Mouse (Mus musculus) liver, adult 2 months (tissue): ENCODE results near the gene Kcnb1. TPM values are rescaled to one million over a fixed set of nuclear protein-coding genes. Genes with fewer than 3 reads are reported as not detected.
A peak's percentile ranks its signal among the peaks of the same experiment; 100 is the strongest.

ENCODE experiments used
- DNase-seq: peaks from one replicate; pipeline ENCODE4 v3.0.0-alpha.2; 2011; ENCODE audit warnings: low read depth, low spot score; ENCODE audit errors: extremely low read depth
- H3K27ac ChIP-seq: fragments of 200-500 bp; replicated peaks from 2 replicates; pipeline ENCODE4 v1.5.1; 2012; ENCODE audit warnings: low read depth, mild to moderate bottlenecking, control low read depth, inconsistent platforms, low read length; ENCODE audit not compliant: insufficient read depth
- H3K27me3 ChIP-seq: fragments of 200-500 bp; 2 replicates; pipeline ENCODE4 v1.6.1; 2012; ENCODE audit warnings: mild to moderate bottlenecking, moderate library complexity, low read length, inconsistent platforms; ENCODE audit not compliant: control insufficient read depth, insufficient read depth
- H3K36me3 ChIP-seq: fragments of 200-500 bp; 2 replicates; pipeline ENCODE4 v1.6.1; 2012; ENCODE audit warnings: low read length, inconsistent platforms; ENCODE audit not compliant: control insufficient read depth, insufficient read depth
- H3K4me1 ChIP-seq: fragments of 200-500 bp; 2 replicates; pipeline ENCODE4 v1.6.1; 2011; ENCODE audit warnings: low read length; ENCODE audit not compliant: control insufficient read depth, insufficient read depth
- H3K4me3 ChIP-seq: fragments of 200-500 bp; 2 replicates; pipeline ENCODE4 v1.5.1; 2011; ENCODE audit warnings: low read depth, mild to moderate bottlenecking, control low read depth, low read length, moderate library complexity; ENCODE audit not compliant: insufficient read depth
- H3K79me2 ChIP-seq: fragments of 200-500 bp; 2 replicates; pipeline ENCODE4 v1.6.1; 2012; ENCODE audit warnings: inconsistent platforms, mild to moderate bottlenecking, low read length, moderate library complexity; ENCODE audit not compliant: control insufficient read depth, insufficient read depth
- H3K9ac ChIP-seq: fragments of 200-500 bp; 2 replicates; pipeline ENCODE4 v1.6.1; 2012; ENCODE audit warnings: low read depth, mild to moderate bottlenecking, control low read depth, inconsistent platforms, low read length
- CTCF ChIP-seq: fragments of 200-500 bp; IDR thresholded peaks from 2 replicates; pipeline ENCODE4 v1.5.1; 2011; ENCODE audit warnings: low read depth, low read length, control low read depth
- POLR2A ChIP-seq: fragments of 200-500 bp; IDR thresholded peaks from 2 replicates; pipeline ENCODE4 v1.6.1; 2011; ENCODE audit warnings: low read length, control low read depth; ENCODE audit not compliant: insufficient read depth; ENCODE audit errors: extremely low read depth
- WGBS: fragments of 180-500 bp; shearing (Covaris S2); methylation state at CpG from one replicate; pipeline ENCODE4 v1.1.7; 2018; 5-methylcytosine and 5-hydroxymethylcytosine counted together
- polyA plus RNA-seq: library from polyadenylated mRNA; depleted of rRNA; stranded (reverse); fragments of >200 nt; gene quantifications from 2 replicates; pipeline ENCODE4 v1.2.3, GENCODE M21; 2012
- total RNA-seq: library from RNA; depleted of rRNA; stranded (reverse); fragments of >200 nt; gene quantifications from 2 replicates; pipeline ENCODE4 v1.2.3, GENCODE M21; 2014

The Kcnb1 gene
- total and polyA plus RNA-seq, 2 experiments, result 0.32 to 0.83 TPM

GRCm38 (mm10) chr2:167221159-167221845 is 31.3 kb upstream of the Kcnb1 start:
- DNase-seq, result no peak
- Histone ChIP-seq H3K4me1 (no peaks in the 10 kb centered on the region), H3K36me3 (no peaks in the 10 kb centered on the region), H3K9ac (no peak overlapping the region), H3K79me2 (no peaks in the 10 kb centered on the region), H3K4me3 (no peak overlapping the region), H3K27ac (no peak overlapping the region), H3K27me3 (no peaks in the 10 kb centered on the region)
- no peak for TF ChIP-seq CTCF
- no peak for TF ChIP-seq POLR2A
- 75% methylated on average over 13 of the region's 13 CpGs for WGBS

GRCm38 (mm10) chr2:167220736-167221135 is 30.8 kb upstream of the Kcnb1 start:
- no peak for TF ChIP-seq POLR2A
- TF ChIP-seq CTCF, result no peak
- H3K4me3 ChIP-seq, result no peak overlapping the region
- 63% methylated on average over 5 of the region's 5 CpGs for WGBS

DNA sequence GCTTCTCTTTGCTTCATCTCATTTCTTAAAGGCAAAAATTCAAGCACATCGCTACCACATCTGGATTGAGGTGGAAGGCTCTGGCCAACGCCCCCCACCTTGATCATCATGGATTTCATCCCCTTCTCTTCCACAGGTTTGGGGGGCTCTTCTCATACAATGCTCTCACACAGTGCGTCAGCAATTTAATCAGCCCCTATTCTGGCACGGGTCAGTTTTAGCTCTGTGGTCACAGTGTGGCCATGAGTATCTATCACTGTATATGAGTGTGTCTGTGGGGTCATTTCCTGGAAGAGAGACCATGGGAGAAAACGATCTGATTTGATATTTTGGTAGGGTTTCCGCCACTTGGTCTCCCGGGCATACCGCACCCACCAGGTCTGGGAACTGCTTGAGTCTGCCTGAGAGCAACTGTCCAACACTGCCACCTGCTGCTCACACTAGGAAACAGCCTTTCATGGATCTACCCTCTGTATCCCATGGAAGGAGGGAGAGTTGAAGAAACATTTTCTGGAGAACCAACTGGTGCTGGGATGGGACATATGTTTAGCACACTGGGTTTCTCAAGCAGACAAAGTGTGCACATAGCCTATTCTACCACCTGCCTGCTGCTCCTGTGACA is 29.3 kb upstream of the Kcnb1 start:
- Histone ChIP-seq H3K27me3 (no peaks in the 10 kb centered on the region), H3K27ac (no peak overlapping the region), H3K9ac (no peak overlapping the region), H3K79me2 (no peaks in the 10 kb centered on the region), H3K4me3 (no peak overlapping the region), H3K4me1 (no peaks in the 10 kb centered on the region), H3K36me3 (no peaks in the 10 kb centered on the region)
- TF ChIP-seq CTCF (peak; percentile 92), POLR2A (no peak)
- WGBS, result 46% methylated on average over 8 of the region's 8 CpGs
- DNase-seq, result peak; percentile 57

More at GRCm38 (mm10) chr2:167220736-167221135, 30.8 kb upstream of the Kcnb1 start:
- no peaks in the 10 kb centered on the region for H3K4me1 ChIP-seq
- no peaks in the 10 kb centered on the region for H3K79me2 ChIP-seq
- no peak for DNase-seq
- H3K36me3 ChIP-seq, result no peaks in the 10 kb centered on the region
- no peak overlapping the region for H3K9ac ChIP-seq
- no peaks in the 10 kb centered on the region for H3K27me3 ChIP-seq
- H3K27ac ChIP-seq, result no peak overlapping the region

- H3K4me3 ChIP-seq, result no peak overlapping the region
- H3K27ac ChIP-seq, result no peak overlapping the region
- no peak overlapping the region for H3K9ac ChIP-seq
- H3K27me3 ChIP-seq, result no peaks in the 10 kb centered on the region
- no peak for DNase-seq
- H3K79me2 ChIP-seq, result no peaks in the 10 kb centered on the region
- no peaks in the 10 kb centered on the region for H3K4me1 ChIP-seq
- TF ChIP-seq CTCF, result no peak
- TF ChIP-seq POLR2A, result no peak
- WGBS, result 95% methylated on average over 12 of the region's 12 CpGs
- no peaks in the 10 kb centered on the region for H3K36me3 ChIP-seq
Measured at GRCm38 (mm10) chr2:167213666-167214065, 23.7 kb upstream of the Kcnb1 start.

DNA sequence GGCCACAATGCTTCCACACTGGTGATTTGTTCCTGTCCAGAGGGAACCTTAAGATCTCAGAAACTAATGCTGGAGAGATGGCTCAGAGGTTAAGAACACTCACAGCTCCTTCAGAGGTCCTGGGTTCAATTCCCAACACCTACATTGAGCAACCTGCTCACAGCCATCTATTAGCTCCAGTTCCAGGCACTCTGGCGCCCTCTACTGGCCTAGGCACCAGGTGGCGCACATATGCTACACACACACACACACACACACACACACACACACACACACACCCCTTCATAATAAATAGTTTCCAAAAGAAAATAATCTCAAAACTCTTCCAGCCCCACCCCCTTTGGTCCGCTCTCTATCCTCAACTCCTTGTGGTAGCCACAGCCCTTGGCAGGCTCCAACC is 23.1 kb upstream of the Kcnb1 start:
- Histone ChIP-seq H3K36me3 (no peaks in the 10 kb centered on the region), H3K27ac (no peak overlapping the region), H3K79me2 (no peaks in the 10 kb centered on the region), H3K9ac (no peak overlapping the region), H3K27me3 (no peaks in the 10 kb centered on the region), H3K4me1 (no peaks in the 10 kb centered on the region), H3K4me3 (no peak overlapping the region)
- no peak for DNase-seq
- 87% methylated on average over 3 of the region's 3 CpGs for WGBS
- TF ChIP-seq CTCF, result peak; percentile 45
- no peak for TF ChIP-seq POLR2A

- Histone ChIP-seq H3K4me1 (no peaks in the 10 kb centered on the region), H3K9ac (no peak overlapping the region), H3K4me3 (no peak overlapping the region), H3K27me3 (no peaks in the 10 kb centered on the region), H3K79me2 (no peaks in the 10 kb centered on the region), H3K27ac (no peak overlapping the region), H3K36me3 (no peaks in the 10 kb centered on the region)
- DNase-seq, result no peak
- WGBS, result 93% methylated on average over 6 of the region's 6 CpGs
- TF ChIP-seq POLR2A (no peak), CTCF (no peak)
Measured at GRCm38 (mm10) chr2:167212551-167212950, 22.6 kb upstream of the Kcnb1 start.
